Mouse (Mus musculus): ENCODE measurements around the gene Runx1.

DNA sequence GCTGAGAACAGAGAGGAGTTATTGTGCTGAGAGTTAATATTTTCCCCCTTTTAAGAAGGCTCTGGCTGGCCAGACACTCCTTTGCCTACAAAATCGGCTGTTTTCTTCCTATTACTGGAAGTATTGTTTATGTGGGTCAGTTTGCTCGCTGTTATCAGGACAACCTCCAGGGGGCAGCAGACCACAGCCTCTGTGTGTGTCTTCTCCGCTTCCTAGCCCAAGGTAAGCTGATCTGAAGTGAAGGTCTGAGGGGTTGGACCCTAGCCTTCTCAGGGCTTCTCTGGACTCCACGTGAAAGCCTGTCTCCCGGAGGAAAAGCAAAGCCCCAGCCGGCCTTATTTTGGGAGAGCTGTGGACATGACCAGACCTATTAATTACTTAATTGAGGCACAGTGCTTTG is 260.2 kb downstream of the Runx1 start:
- TF ChIP-seq CEBPB (IDR thresholded peaks at IDR 0.05; ENCODE audit: insufficient read depth, poor library complexity, severe bottlenecking) (no peak), POLR2A (IDR thresholded peaks at IDR 0.05; ENCODE audit: insufficient read length, low read depth) (no peak), TCF12 (IDR thresholded peaks at IDR 0.05; ENCODE audit: insufficient read depth, poor library complexity, severe bottlenecking) (no peak), USF1 (IDR thresholded peaks at IDR 0.05; ENCODE audit: low read depth) (no peak), MAX (IDR thresholded peaks at IDR 0.05; ENCODE audit: low read depth) (no peak), POLR2AphosphoS2 (IDR thresholded peaks at IDR 0.05; ENCODE audit: insufficient read length, low read depth) (no peak), E2F4 (IDR thresholded peaks at IDR 0.05; ENCODE audit: insufficient read depth) (no peak), MYOG (IDR thresholded peaks at IDR 0.05; ENCODE audit: control insufficient read depth in 1 of 3, insufficient read depth in 1 of 3, insufficient read length in 2 of 3, low read depth in 2 of 3) (no peak), MYOD1 (IDR thresholded peaks at IDR 0.05; ENCODE audit: control insufficient read depth in 1 of 3, insufficient read length in 2 of 3, low read depth in 2 of 3) (no peak), REST (IDR thresholded peaks at IDR 0.05; ENCODE audit: insufficient read depth, insufficient read length) (no peak)

Data from myocyte (in vitro differentiated cells).